17 mouse cellular contexts compared by ENCODE assay signal in genomic region chr5:37427210-37427609, GRCm38 (mm10).
"Had no signal": no experiment of that assay in that cellular context is flagged by ENCODE, and none has a peak within 500 bp of the region (broad histone marks: within the 10 kb centered on the region; RNA-seq: fewer than 3 reads in every experiment).

No protein-coding gene starts in this region.

- H3K4me2 ChIP-seq: liver, embryonic 13.5 days; liver, embryonic 15.5 days; lung, embryonic 15.5 days; midbrain, embryonic 12.5 days; stomach, embryonic 15.5 days had no signal

- H3K27ac ChIP-seq: liver, embryonic 13.5 days; liver, embryonic 15.5 days; lung, embryonic 15.5 days; macrophage; midbrain, embryonic 12.5 days; stomach, embryonic 15.5 days; stomach, postnatal 0 days had no signal

- H3K4me3 ChIP-seq: liver, embryonic 13.5 days; liver, embryonic 15.5 days; lung, embryonic 15.5 days; megakaryocyte, embryonic 14.5 days; midbrain, embryonic 12.5 days; stomach, embryonic 15.5 days had no signal

- DNase-seq: liver, embryonic 13.5 days; liver, postnatal 0 days; lung, adult 2 months; lung, postnatal 14 days; lung, postnatal 36 days; right cerebral cortex, postnatal 14 days; thymus, adult 2 months; thymus, postnatal 25 days; thymus, postnatal 4 days had no signal

- H3K9me3 ChIP-seq: liver, embryonic 13.5 days; liver, embryonic 15.5 days; lung, embryonic 15.5 days; megakaryocyte, embryonic 14.5 days; midbrain, embryonic 12.5 days; stomach, embryonic 15.5 days had no signal

- H3K9ac ChIP-seq: liver, embryonic 13.5 days; liver, embryonic 15.5 days; liver, postnatal 0 days; lung, embryonic 15.5 days; midbrain, embryonic 12.5 days; stomach, embryonic 15.5 days had no signal

- ATAC-seq: liver, postnatal 0 days; lung, postnatal 0 days had no signal

- H3K4me1 ChIP-seq: liver, embryonic 13.5 days; liver, embryonic 15.5 days; lung, embryonic 15.5 days; megakaryocyte, embryonic 14.5 days; midbrain, embryonic 12.5 days; stomach, embryonic 15.5 days had no signal

- H3K27me3 ChIP-seq: liver, embryonic 13.5 days; liver, embryonic 15.5 days; lung, embryonic 15.5 days; megakaryocyte, embryonic 14.5 days; midbrain, embryonic 12.5 days; stomach, embryonic 15.5 days had no signal

- H3K36me3 ChIP-seq: liver, embryonic 13.5 days; liver, embryonic 15.5 days; midbrain, embryonic 12.5 days had no signal
